Mouse (Mus musculus): ENCODE results near the gene Sntb2.

DNA sequence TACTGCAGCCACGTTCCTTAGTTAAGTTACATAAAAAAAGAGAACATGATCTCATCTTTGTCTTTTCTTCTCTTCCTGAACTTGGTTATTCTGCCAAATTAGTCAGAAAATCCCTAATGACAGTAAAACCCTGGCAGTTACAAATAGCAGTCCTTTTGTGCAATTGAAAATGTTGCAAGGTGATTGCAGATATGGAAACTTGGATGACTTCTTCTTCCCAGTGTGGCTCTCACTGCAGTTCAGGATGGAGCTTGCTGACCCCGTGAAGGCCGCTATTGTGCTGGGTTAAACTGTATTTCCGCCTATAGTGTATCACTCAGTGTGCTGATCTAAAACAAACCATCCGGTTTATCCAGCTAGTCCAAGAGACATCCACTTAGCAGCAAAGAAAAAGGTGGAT, 36.4 kb downstream of the Sntb2 start:
- TF ChIP-seq CTCF (IDR thresholded peaks at IDR 0.05; ENCODE audit: low read depth) = no peak
- TF ChIP-seq EP300 (IDR thresholded peaks at IDR 0.05; ENCODE audit: low read depth) = no peak

All from heart, postnatal 0 days (tissue).